Mouse (Mus musculus): ENCODE data around the gene Troap. TPM values are rescaled to one million over a fixed set of nuclear protein-coding genes. Genes with fewer than 3 reads are reported as not detected.

The Troap gene
- polyA plus RNA-seq, 2 experiments: 22.1 to 41.5 TPM

GRCm38 (mm10) chr15:99082840-99083239 is 8.5 kb downstream of the Troap start:
- Histone ChIP-seq H3K27me3 (ENCODE audit: control insufficient read depth, insufficient read depth, low read length) (peaks cover 41% of the 10 kb centered on the region), H3K36me3 (ENCODE audit: control insufficient read depth, insufficient read depth, low read length) (peaks cover 34% of the 10 kb centered on the region), H3K9ac (ENCODE audit: low read depth, low read length, severe bottlenecking) (no peak overlapping the region), H3K4me2 (replicated peaks; ENCODE audit: low read depth, low read length, severe bottlenecking) (no peak overlapping the region), H3K9me3 (ENCODE audit: control insufficient read depth, low read length) (no peaks in the 10 kb centered on the region), H3K27ac (replicated peaks; ENCODE audit: low read depth, low read length) (no peak overlapping the region), H3K4me3 (replicated peaks; ENCODE audit: low read length) (no peak overlapping the region), H3K4me1 (ENCODE audit: control insufficient read depth, insufficient read depth, low read length) (no peaks in the 10 kb centered on the region)
- 93% methylated on average over 14 of the region's 16 CpGs for WGBS
- DNase-seq (ENCODE audit: low spot score) (no peak), ATAC-seq (ENCODE audit: low FRiP score, low read depth) (no peak)
- TF ChIP-seq POLR2A (IDR thresholded peaks at IDR 0.05; ENCODE audit: borderline replicate concordance, extremely low read depth, insufficient read depth, insufficient read length): no peak

- no peak overlapping the region for H3K4me2 ChIP-seq (replicated peaks; ENCODE audit: low read depth, low read length, severe bottlenecking)
- H3K4me1 ChIP-seq (ENCODE audit: control insufficient read depth, insufficient read depth, low read length): peaks cover 3% of the 10 kb centered on the region; the same call in 1 of the 2 replicates
- TF ChIP-seq POLR2A (IDR thresholded peaks at IDR 0.05; ENCODE audit: borderline replicate concordance, extremely low read depth, insufficient read depth, insufficient read length): no peak
- ATAC-seq (ENCODE audit: low FRiP score, low read depth) (no peak), DNase-seq (ENCODE audit: low spot score) (peak; percentile 50)
- peaks cover 31% of the 10 kb centered on the region for H3K36me3 ChIP-seq (ENCODE audit: control insufficient read depth, insufficient read depth, low read length)
- no peak overlapping the region for H3K27ac ChIP-seq (replicated peaks; ENCODE audit: low read depth, low read length)
- H3K9ac ChIP-seq (ENCODE audit: low read depth, low read length, severe bottlenecking): no peak overlapping the region
- 68% methylated on average over 9 of the region's 9 CpGs for WGBS
- H3K9me3 ChIP-seq (ENCODE audit: control insufficient read depth, low read length): no peaks in the 10 kb centered on the region
- peaks cover 45% of the 10 kb centered on the region for H3K27me3 ChIP-seq (ENCODE audit: control insufficient read depth, insufficient read depth, low read length)
- H3K4me3 ChIP-seq (replicated peaks; ENCODE audit: low read length): no peak overlapping the region
These were observed 8.9 kb downstream of the Troap start for GRCm38 (mm10) chr15:99083258-99083657.

- peaks cover 52% of the 10 kb centered on the region for H3K27me3 ChIP-seq (ENCODE audit: control insufficient read depth, insufficient read depth, low read length)
- 8% methylated on average over 11 of the region's 11 CpGs for WGBS
- no peaks in the 10 kb centered on the region for H3K9me3 ChIP-seq (ENCODE audit: control insufficient read depth, low read length)
- H3K36me3 ChIP-seq (ENCODE audit: control insufficient read depth, insufficient read depth, low read length): peaks cover 31% of the 10 kb centered on the region
- no peak overlapping the region for H3K9ac ChIP-seq (ENCODE audit: low read depth, low read length, severe bottlenecking)
- H3K4me2 ChIP-seq (replicated peaks; ENCODE audit: low read depth, low read length, severe bottlenecking): no peak overlapping the region
- no peak for TF ChIP-seq POLR2A (IDR thresholded peaks at IDR 0.05; ENCODE audit: borderline replicate concordance, extremely low read depth, insufficient read depth, insufficient read length)
- ATAC-seq (ENCODE audit: low FRiP score, low read depth) (no peak), DNase-seq (ENCODE audit: low spot score) (no peak)
- peaks cover 3% of the 10 kb centered on the region; the same call in 1 of the 2 replicates for H3K4me1 ChIP-seq (ENCODE audit: control insufficient read depth, insufficient read depth, low read length)
- no peak overlapping the region for H3K27ac ChIP-seq (replicated peaks; ENCODE audit: low read depth, low read length)
- no peak overlapping the region for H3K4me3 ChIP-seq (replicated peaks; ENCODE audit: low read length)
These were observed 9.6 kb downstream of the Troap start for GRCm38 (mm10) chr15:99083867-99084557.

GRCm38 (mm10) chr15:99084618-99085017 is 10.2 kb downstream of the Troap start:
- ATAC-seq (ENCODE audit: low FRiP score, low read depth): no peak

GRCm38 (mm10) chr15:99085997-99086396 is 11.6 kb downstream of the Troap start:
- no peak for ATAC-seq (ENCODE audit: low FRiP score, low read depth)
- Histone ChIP-seq H3K4me3 (replicated peaks; ENCODE audit: low read length) (no peak overlapping the region), H3K9ac (ENCODE audit: low read depth, low read length, severe bottlenecking) (no peak overlapping the region), H3K36me3 (ENCODE audit: control insufficient read depth, insufficient read depth, low read length) (peaks cover 21% of the 10 kb centered on the region), H3K4me2 (replicated peaks; ENCODE audit: low read depth, low read length, severe bottlenecking) (no peak overlapping the region), H3K9me3 (ENCODE audit: control insufficient read depth, low read length) (no peaks in the 10 kb centered on the region), H3K27me3 (ENCODE audit: control insufficient read depth, insufficient read depth, low read length) (peaks cover 72% of the 10 kb centered on the region), H3K4me1 (ENCODE audit: control insufficient read depth, insufficient read depth, low read length) (peaks cover 3% of the 10 kb centered on the region; the same call in 1 of the 2 replicates), H3K27ac (replicated peaks; ENCODE audit: low read depth, low read length) (no peak overlapping the region)
- no peak for TF ChIP-seq POLR2A (IDR thresholded peaks at IDR 0.05; ENCODE audit: borderline replicate concordance, extremely low read depth, insufficient read depth, insufficient read length)
- DNase-seq (ENCODE audit: low spot score): no peak
- WGBS: 76% methylated on average over 4 of the region's 4 CpGs

More at GRCm38 (mm10) chr15:99084618-99085017, 10.2 kb downstream of the Troap start:
- Histone ChIP-seq H3K9me3 (ENCODE audit: control insufficient read depth, low read length) (no peaks in the 10 kb centered on the region), H3K4me3 (replicated peaks; ENCODE audit: low read length) (no peak overlapping the region), H3K4me2 (replicated peaks; ENCODE audit: low read depth, low read length, severe bottlenecking) (no peak overlapping the region), H3K4me1 (ENCODE audit: control insufficient read depth, insufficient read depth, low read length) (peaks cover 3% of the 10 kb centered on the region; the same call in 1 of the 2 replicates), H3K27me3 (ENCODE audit: control insufficient read depth, insufficient read depth, low read length) (peaks cover 58% of the 10 kb centered on the region), H3K9ac (ENCODE audit: low read depth, low read length, severe bottlenecking) (no peak overlapping the region), H3K36me3 (ENCODE audit: control insufficient read depth, insufficient read depth, low read length) (peaks cover 31% of the 10 kb centered on the region), H3K27ac (replicated peaks; ENCODE audit: low read depth, low read length) (no peak overlapping the region)
- no peak for TF ChIP-seq POLR2A (IDR thresholded peaks at IDR 0.05; ENCODE audit: borderline replicate concordance, extremely low read depth, insufficient read depth, insufficient read length)
- 14% methylated on average over 19 of the region's 19 CpGs for WGBS
- DNase-seq (ENCODE audit: low spot score): no peak
